Mouse (Mus musculus) retina, adult 2 months (tissue): ENCODE results near the gene Spdl1.
"Not testable (repeated sequence)": the region's sequence is repeated elsewhere in the genome, so short reads cannot be mapped to it uniquely, and the experiment has no call there.

Experiments
- DNase-seq: peaks from one replicate; pipeline ENCODE4 v3.0.0-alpha.2; 2012; ENCODE audit warnings: low read depth, low spot score

Spdl1 gene

DNA sequence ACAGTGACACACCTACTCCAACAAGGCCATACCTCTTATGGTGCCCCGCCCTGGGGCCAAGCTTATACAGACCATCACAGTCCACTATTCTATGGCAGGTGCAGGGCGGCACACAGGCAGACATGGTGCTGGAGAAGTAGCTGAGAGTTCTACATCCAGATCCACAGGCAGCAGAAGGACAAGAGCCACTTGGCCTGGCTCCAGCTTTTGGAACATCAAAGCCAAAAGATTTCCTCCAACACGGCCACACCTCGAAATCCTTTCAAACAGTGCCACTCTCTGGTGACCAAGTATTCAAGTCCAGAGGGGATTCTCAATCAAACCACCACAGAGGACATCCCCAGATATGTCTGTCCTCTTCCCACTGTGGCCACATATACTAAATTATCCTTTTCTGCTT, 28.4 kb downstream of the Spdl1 start:
- not testable (repeated sequence) for DNase-seq

- not testable (repeated sequence) for DNase-seq
Measured at GRCm38 (mm10) chr11:34798066-34798465, 35.4 kb downstream of the Spdl1 start.

- DNase-seq = no peak
Measured at GRCm38 (mm10) chr11:34796097-34796496, 37.3 kb downstream of the Spdl1 start.

GRCm38 (mm10) chr11:34791872-34792271, 41.6 kb downstream of the Spdl1 start:
- DNase-seq = no peak

- no peak for DNase-seq
Measured at GRCm38 (mm10) chr11:34784864-34785263, 48.6 kb downstream of the Spdl1 start.

DNA sequence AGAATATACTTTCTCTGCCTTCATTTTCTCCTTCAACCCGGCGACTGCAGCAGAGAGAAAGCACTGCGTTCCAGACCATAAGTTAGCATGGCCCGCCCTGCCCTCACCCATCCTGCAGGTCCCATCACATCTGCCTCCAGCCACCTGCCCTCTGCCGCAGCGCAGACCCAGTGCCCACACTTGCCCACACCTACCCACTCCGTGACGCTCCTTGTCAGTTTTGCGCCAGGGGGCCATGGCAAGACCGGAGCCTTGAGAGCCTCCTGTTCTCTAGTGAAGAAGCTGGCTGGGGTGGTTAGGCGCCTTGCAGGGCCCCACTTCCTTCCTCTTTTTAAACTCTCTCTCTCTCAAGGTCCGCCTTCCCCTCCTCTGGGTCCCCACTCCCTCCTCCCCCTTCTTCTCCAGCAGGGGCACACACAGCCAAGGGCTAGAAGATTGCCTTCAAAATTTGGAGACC, 49.8 kb downstream of the Spdl1 start, which contains the start of gene Dock2:
Gene Dock2, minus strand, starts transcription at position 306 of the 457 bp plus-strand sequence.
- DNase-seq = no peak

- no peak for DNase-seq
Measured at GRCm38 (mm10) chr11:34782516-34783430, 50.7 kb downstream of the Spdl1 start.

GRCm38 (mm10) chr11:34780786-34781185, 52.7 kb downstream of the Spdl1 start:
- DNase-seq = no peak

GRCm38 (mm10) chr11:34779966-34780365, 53.5 kb downstream of the Spdl1 start:
- DNase-seq = no peak

DNA sequence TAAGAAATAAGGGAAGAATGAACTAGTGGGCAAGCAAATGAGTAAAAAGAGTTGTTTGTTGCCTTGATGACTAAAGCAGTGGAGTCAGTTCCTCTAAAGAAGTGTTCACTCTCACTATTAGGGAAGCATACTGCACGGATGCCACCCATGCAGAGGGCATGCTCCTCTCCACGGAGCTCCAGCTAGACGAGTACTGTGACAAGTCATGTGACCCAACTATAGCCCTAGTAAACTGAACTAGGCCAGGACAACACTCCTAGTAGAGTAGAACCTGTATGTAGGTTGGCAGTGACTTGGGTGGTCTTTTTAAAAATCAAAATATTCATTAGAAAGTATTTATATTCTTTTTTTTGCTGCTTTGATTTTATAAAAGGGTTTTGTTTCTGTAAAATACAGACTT, 55.1 kb downstream of the Spdl1 start:
- no peak for DNase-seq

- DNase-seq = no peak
Measured at GRCm38 (mm10) chr11:34777529-34777928, 55.9 kb downstream of the Spdl1 start.

DNA sequence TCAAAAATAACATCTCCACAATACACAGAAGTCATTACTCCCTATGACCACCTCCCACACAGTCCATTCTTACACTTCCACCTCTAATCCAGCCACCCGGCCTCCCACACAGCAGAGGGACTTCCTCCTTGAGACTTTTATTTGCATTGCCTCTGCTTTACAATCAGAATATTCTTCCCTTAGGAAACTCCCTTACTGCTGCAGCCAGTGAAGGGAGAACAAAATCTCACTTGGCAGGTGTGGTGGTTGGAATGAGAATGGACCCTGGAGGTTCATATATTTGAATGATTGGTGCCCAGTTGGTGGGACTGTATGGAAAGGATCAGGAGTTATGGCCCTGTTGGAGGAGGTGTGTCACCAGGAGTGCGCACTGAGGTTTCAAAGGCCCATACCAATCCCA, 57.4 kb downstream of the Spdl1 start:
- no peak for DNase-seq

- no peak for DNase-seq
Measured at GRCm38 (mm10) chr11:34774636-34775035, 58.8 kb downstream of the Spdl1 start.

GRCm38 (mm10) chr11:34773304-34773895, 60.0 kb downstream of the Spdl1 start:
- DNase-seq = no peak

DNA sequence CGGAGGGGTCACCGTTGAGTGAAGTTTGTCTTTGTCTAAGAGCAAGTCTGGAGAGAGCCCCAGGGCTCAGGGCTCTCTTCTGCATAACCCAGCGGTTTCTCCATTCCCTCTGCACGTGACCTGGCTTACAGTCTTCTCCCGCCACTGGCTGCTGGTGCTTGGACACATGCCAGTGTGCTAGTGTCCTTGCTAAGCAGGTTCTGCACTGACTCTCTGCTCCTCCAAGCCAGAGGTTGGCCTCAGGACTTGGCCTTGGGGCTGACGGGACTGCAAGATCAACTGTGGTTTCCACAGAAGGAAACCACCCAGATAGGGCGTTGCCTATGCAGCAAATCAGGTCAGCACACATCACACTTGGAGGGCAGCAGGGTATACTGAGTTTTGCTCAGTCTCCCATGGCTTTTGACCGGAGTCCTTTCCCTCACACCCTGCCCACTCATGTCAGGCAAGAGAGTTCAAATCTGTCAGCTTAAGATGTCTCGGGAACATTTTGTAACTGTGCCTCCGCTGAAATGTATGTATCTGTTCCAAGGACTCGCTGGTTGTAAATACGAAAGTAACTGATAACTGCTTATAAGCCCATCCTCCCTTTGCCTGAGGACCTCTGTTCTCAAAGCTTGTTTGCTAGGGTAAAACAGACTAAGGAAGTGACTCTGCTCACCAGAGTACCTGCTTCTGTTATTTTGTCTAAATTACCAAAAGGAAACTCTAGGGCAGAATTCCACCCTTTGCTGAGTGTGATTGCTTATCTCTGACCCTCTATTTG, 62.0 kb downstream of the Spdl1 start:
- no peak for DNase-seq

DNA sequence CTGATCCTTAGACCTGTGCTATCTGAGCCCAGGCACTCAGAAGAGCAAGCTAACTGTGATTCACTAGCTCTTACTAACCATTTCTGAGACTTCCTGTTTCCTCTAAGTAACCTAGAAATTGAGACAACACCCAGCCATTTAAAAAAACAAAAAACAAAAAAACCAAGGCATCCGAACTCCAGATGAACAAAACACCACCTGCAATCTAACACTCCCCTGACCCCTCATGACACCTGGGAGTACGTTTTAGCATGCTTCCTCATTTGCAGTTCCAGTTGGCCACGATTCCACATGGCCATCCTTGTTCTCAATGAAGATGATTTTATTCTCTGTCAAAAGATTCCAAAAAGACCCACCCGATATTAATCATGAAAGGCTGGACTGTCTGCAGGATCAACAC, 62.8 kb downstream of the Spdl1 start:
- no peak for DNase-seq

DNA sequence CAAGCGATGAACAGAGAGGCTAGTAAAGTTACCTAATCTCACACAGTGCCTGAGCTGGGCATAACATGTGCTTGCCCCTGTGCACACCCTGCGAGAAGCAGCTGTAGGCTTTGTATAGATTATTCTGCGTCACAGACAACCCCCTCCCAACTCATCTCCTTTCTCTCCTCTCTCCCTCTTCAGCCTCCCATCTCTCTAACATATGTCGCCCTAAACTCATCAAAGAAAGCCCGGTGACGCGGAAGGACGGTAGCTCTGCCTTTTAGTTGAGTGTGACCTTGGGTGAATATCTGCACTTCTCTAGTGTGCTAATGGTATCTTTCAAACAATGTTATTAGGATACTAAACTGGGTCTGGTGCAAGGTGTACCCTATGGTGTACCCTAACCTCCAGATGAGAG, 63.5 kb downstream of the Spdl1 start:
- DNase-seq = no peak

DNA sequence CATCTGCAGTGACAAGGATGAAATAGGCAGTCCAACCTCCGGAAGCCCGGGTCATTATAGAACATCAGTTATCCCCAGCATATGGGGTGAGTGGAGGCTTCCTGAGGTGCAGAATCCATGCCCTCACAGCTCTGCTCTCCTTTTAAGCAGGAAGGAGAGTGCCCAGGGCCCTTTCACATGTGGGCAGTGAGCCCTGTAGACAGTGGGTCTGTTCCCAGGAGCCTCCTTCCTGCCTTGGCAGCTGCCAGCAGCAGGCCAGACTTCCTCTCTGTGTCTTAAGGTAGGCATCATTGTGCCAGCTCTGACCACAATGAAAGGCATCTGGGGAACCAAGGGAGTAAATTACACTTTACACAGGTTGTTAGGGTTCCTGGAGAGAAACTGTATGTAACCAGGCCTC, 64.0 kb downstream of the Spdl1 start:
- DNase-seq = no peak

DNA sequence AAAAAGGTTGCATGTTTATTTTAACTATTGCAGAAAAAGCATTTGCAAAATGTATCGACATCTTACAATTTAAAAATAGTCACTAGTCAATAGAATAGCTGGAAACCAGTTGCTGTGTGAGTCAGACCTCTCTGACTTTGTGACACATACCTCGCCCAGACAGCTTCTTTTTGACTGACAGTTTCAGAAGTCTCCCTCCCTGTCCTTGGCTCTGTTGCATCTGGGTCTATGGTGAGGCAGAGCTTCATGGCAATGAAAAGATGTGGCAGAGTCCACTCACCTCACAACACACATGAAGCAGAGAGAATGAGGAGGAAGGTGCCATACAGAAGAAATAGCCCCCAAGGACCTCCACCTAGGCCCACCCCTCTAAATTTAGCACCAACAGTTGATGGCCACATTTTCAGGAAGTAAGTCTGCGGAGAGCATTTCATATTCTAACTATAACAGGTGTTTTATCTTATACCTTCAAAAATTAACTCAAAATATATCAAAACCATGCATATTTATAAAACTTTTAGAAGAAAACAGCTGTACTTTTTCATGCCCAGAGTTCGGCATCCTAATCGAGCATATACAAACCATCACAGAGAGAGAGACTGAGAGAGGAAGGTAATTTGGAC, 69.6 kb downstream of the Spdl1 start:
- no peak for DNase-seq

GRCm38 (mm10) chr11:34762570-34763127, 70.8 kb downstream of the Spdl1 start:
- DNase-seq = no peak

DNA sequence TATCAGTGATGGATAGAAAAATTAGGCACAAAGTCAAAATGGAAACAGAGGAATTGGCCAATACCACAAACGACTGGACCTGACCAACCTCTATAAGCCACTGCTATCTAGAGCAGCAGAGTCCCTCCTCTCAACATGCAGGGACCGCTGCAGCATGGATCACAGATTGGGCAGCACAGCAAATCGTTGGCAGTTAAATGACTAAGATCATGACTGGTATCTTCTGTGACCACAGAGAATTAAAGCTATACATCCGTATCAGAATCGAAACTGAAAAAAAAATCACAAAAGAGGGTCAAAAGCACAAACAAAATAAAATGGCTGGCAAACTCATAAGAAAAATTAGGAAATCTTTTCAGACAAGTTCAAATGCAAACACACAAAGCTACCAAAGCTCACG, 71.3 kb downstream of the Spdl1 start:
- DNase-seq = no peak
